ENCODE assay signal across 29 mouse cellular contexts in the genomic region with DNA sequence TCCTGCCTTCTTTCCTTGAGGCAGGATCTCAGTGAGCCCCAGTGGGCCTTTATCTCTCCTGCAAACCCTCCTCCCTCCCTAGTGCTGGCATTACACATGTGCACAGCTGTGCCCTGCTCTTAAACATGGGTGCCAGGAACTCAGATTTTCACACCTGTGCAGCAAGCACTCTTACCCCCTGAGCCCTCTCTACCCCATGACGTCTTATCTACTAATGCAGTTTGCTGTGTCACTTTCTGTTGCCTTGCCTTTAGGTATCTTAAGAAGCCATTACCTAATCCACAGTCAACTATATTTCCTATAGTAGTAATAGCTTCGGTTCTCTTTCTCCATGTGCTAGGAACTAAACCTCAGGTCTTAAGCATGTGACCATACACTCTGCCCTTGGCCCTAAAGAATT. TPM values are rescaled to one million over a fixed set of nuclear protein-coding genes. Genes with fewer than 3 reads are reported as not detected.
DNase-seq lines count a peak whose midpoint lies in the region; ATAC-seq lines count a peak whose summit lies in the region.
"Had no signal": no experiment of that assay in that cellular context is flagged by ENCODE, and none has a peak within 500 bp of the region (broad histone marks: within the 10 kb centered on the region; RNA-seq: fewer than 3 reads in every experiment).

No protein-coding gene starts in this region.

- WGBS in liver, embryonic 13.5 days (ENCODE audit: insufficient replicate concordance) = 27% methylated on average over 2 of the region's 2 CpGs

- H3K4me3 ChIP-seq in liver, embryonic 13.5 days (replicated peaks) = no peak overlapping the region
- H3K4me3 ChIP-seq: gastrocnemius, adult 2 months; heart, adult 2 months; heart, embryonic 10.5 days; heart, embryonic 13.5 days; hindbrain, embryonic 15.5 days had no signal

- ATAC-seq in liver, embryonic 13.5 days (ENCODE audit: low read depth) = peak; percentile 60
- peak; percentile 69 for ATAC-seq in erythroblast, adult 5-6 weeks (replicated peaks; ENCODE audit: low FRiP score, poor library complexity, severe bottlenecking)
- peak; percentile 79 for ATAC-seq in megakaryocyte-erythroid progenitor cell, adult 5-6 weeks (replicated peaks; ENCODE audit: low FRiP score, low TSS enrichment, poor library complexity, severe bottlenecking)
- ATAC-seq: activated CD4-positive, CD25-positive, alpha-beta regulatory T cell, adult 4 months; CD4-positive, CD25-positive, alpha-beta regulatory T cell, adult 4 months; forebrain, embryonic 14.5 days; forebrain, postnatal 0 days had no signal

- H3K27ac ChIP-seq in liver, embryonic 13.5 days = peak overlapping the region; percentile 2; the same call in 1 of the 2 replicates
- H3K27ac ChIP-seq: gastrocnemius, adult 2 months; heart, adult 2 months; heart, embryonic 10.5 days; heart, embryonic 13.5 days; hindbrain, embryonic 15.5 days had no signal

- no peak overlapping the region for H3K9ac ChIP-seq in liver, embryonic 13.5 days
- H3K9ac ChIP-seq: forebrain, postnatal 0 days; heart, embryonic 13.5 days; hindbrain, embryonic 15.5 days had no signal

- peaks cover 72% of the 10 kb centered on the region for H3K36me3 ChIP-seq in liver, embryonic 13.5 days

- peak; percentile 13 for DNase-seq in liver, embryonic 13.5 days
- DNase-seq in liver = no peak
- DNase-seq in c-Kit-positive CD71-positive TER-119-positive erythroid progenitor cells, embryonic 14.5 days (ENCODE audit: low spot score) = peak; percentile 20
- no peak for DNase-seq in layer of hippocampus, adult 9-10 months (ENCODE audit: low spot score)
- DNase-seq: adrenal gland, adult 8-10 months; adrenal gland, postnatal 25 days; cerebellum, adult 18-20 months; cerebellum, adult 9-10 months; cerebellum, postnatal 14 days; forebrain, postnatal 0 days; gastrocnemius, adult 2 months; gastrocnemius, postnatal 14 days; heart, adult 2 months; heart, postnatal 14 days; heart, postnatal 4 days had no signal

- peaks cover 22% of the 10 kb centered on the region for H3K4me1 ChIP-seq in liver, embryonic 13.5 days (replicated peaks)
- H3K4me1 ChIP-seq: hindbrain, embryonic 15.5 days had no signal

- H3K27me3 ChIP-seq in liver, embryonic 13.5 days = no peaks in the 10 kb centered on the region
- H3K27me3 ChIP-seq: heart, embryonic 13.5 days; hindbrain, embryonic 15.5 days had no signal

- no peaks in the 10 kb centered on the region for H3K9me3 ChIP-seq in liver, embryonic 13.5 days (replicated peaks)
- H3K9me3 ChIP-seq: heart, embryonic 10.5 days; hindbrain, embryonic 15.5 days had no signal

- H3K4me2 ChIP-seq in liver, embryonic 13.5 days = no peak overlapping the region
- H3K4me2 ChIP-seq: heart, embryonic 13.5 days; hindbrain, embryonic 15.5 days had no signal

RNA-seq across cellular contexts. Expression of gene Gm10273, which starts 32.2 kb away (rescaled TPM):
- 4.3 and 12.1 TPM in 2 replicates for polyA plus RNA-seq in liver, embryonic 13.5 days (2015; fragmentation: Nextera tagmentation; extraction: Ambion mirVana)
- total RNA-seq in erythroblast, adult 5-6 weeks (2015; ENCODE audit: low replicate concordance) = 2.3 and 13.4 TPM in 2 replicates
- total RNA-seq in erythroblast, adult 5-6 weeks (2017; ENCODE audit: low replicate concordance) = 14.7 and 49.6 TPM in 2 replicates
- total RNA-seq in megakaryocyte-erythroid progenitor cell, adult 5-6 weeks (2014; fragmentation: Nextera tagmentation) = 20.6 and 40.3 TPM in 2 replicates
- total RNA-seq in megakaryocyte-erythroid progenitor cell, adult 5-6 weeks (2017) = 82.6 and 90.1 TPM in 2 replicates
- polyA plus RNA-seq: embryonic facial prominence, embryonic 14.5 days; forebrain, embryonic 14.5 days; heart, embryonic 13.5 days had no signal

RNA-seq across cellular contexts. Expression of gene P4ha1, which starts 40.1 kb away (rescaled TPM):
- 13.9 and 16.9 TPM in 2 replicates for polyA plus RNA-seq in liver, embryonic 13.5 days (2015; fragmentation: Nextera tagmentation; extraction: Ambion mirVana)
- total RNA-seq in erythroblast, adult 5-6 weeks (2015; ENCODE audit: low replicate concordance) = 3.5 and 6.9 TPM in 2 replicates
- total RNA-seq in erythroblast, adult 5-6 weeks (2017; ENCODE audit: low replicate concordance) = 7.7 and 12.3 TPM in 2 replicates
- 4.2 and 8.6 TPM in 2 replicates for total RNA-seq in megakaryocyte-erythroid progenitor cell, adult 5-6 weeks (2014; fragmentation: Nextera tagmentation)
- 13.4 and 15.8 TPM in 2 replicates for total RNA-seq in megakaryocyte-erythroid progenitor cell, adult 5-6 weeks (2017)

RNA-seq across cellular contexts. Expression of gene Pla2g12b, which starts 40.3 kb away (rescaled TPM):
- 45.4 and 51.5 TPM in 2 replicates for polyA plus RNA-seq in liver, embryonic 13.5 days (2015; fragmentation: Nextera tagmentation; extraction: Ambion mirVana)
- not detected in 2 replicates for total RNA-seq in erythroblast, adult 5-6 weeks (2015; ENCODE audit: low replicate concordance)
- total RNA-seq in erythroblast, adult 5-6 weeks (2017; ENCODE audit: low replicate concordance) = not detected in 2 replicates
- not detected in 2 replicates for total RNA-seq in megakaryocyte-erythroid progenitor cell, adult 5-6 weeks (2014; fragmentation: Nextera tagmentation)
- not detected in 2 replicates for total RNA-seq in megakaryocyte-erythroid progenitor cell, adult 5-6 weeks (2017)
- total RNA-seq: adrenal gland, adult 8-10 months; adrenal gland, postnatal 25 days; forebrain, postnatal 0 days; gastrocnemius, adult 2 months; gastrocnemius, postnatal 4 days; heart, adult 2 months; heart, postnatal 14 days; MEL had no signal
- polyA plus RNA-seq: activated CD4-positive, CD25-positive, alpha-beta regulatory T cell, adult 4 months; brain, embryonic 14.5 days; C2C12; CD4-positive, CD25-positive, alpha-beta regulatory T cell, adult 4 months; embryonic facial prominence, embryonic 14.5 days; forebrain, embryonic 11.5 days; forebrain, embryonic 14.5 days; forebrain, postnatal 0 days; hindbrain, embryonic 15.5 days had no signal

Comparison
In these comparisons a context has a peak if more than half of its experiments do, and no peak if none do; other contexts are left out.
1. DNase-seq: peak in liver, embryonic 13.5 days (single experiment) and c-Kit-positive CD71-positive TER-119-positive erythroid progenitor cells, embryonic 14.5 days (single experiment); none in liver (single experiment) and layer of hippocampus, adult 9-10 months (single experiment).
2. Peak in every context shown above with its lines, with median percentiles within 50 percentile points of each other: ATAC-seq.